ENCODE assay signal across 27 mouse cellular contexts in the genomic region with DNA sequence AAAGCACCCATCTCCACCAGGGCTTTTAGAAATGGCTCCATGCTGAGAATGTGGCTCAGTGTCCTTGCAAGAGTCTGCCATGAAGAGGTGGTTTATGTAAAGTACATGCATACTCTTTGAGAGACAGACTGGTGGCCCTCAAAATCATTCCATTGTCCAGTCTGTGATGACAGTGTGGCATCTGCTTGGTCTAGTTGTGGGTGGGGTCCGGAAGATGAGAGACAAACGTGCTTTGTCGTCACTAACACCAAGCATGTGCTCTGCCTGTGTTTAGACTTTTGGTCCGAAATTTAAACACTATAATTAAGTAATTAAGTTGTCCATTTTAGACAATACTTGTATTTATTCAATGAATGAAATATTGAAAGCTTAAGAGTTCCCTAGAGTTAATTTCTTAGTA.
"Had no signal": no experiment of that assay in that cellular context is flagged by ENCODE, and none has a peak within 500 bp of the region (broad histone marks: within the 10 kb centered on the region; RNA-seq: fewer than 3 reads in every experiment).

No protein-coding gene starts in this region.

- H3K9me3 ChIP-seq: heart, embryonic 10.5 days; heart, embryonic 12.5 days; hindbrain, embryonic 10.5 days; hindbrain, embryonic 12.5 days; intestine, embryonic 15.5 days; kidney, embryonic 15.5 days; limb, embryonic 13.5 days; limb, embryonic 15.5 days; liver, embryonic 12.5 days had no signal

- H3K9ac ChIP-seq: heart, embryonic 12.5 days; hindbrain, embryonic 12.5 days; hindbrain, embryonic 14.5 days; intestine, embryonic 15.5 days; kidney, embryonic 15.5 days; limb, embryonic 13.5 days; limb, embryonic 15.5 days; liver, embryonic 12.5 days; liver, embryonic 14.5 days had no signal

- H3K4me1 ChIP-seq: heart, embryonic 10.5 days; heart, embryonic 12.5 days; hindbrain, embryonic 10.5 days; hindbrain, embryonic 12.5 days; intestine, embryonic 15.5 days; kidney, embryonic 15.5 days; limb, embryonic 13.5 days; limb, embryonic 15.5 days; liver, embryonic 12.5 days had no signal

- DNase-seq: gastrocnemius, adult 2 months; gastrocnemius, postnatal 10 days; gastrocnemius, postnatal 25 days; heart, adult 18-20 months; heart, postnatal 10 days; heart, postnatal 4 days; kidney, adult 11 months; kidney, adult 2 months; kidney, adult 9 months; kidney, postnatal 14 days; kidney, postnatal 36 days; layer of hippocampus, adult 9-11 months; layer of hippocampus, postnatal 36 days; left cerebral cortex, postnatal 4 days had no signal

- ATAC-seq: inflammation-experienced regulatory T-cells, adult 6 months; intestine, embryonic 15.5 days; liver, embryonic 12.5 days had no signal

- H3K4me3 ChIP-seq: gastrocnemius, adult 2 months; heart, embryonic 10.5 days; heart, embryonic 12.5 days; hindbrain, embryonic 10.5 days; hindbrain, embryonic 12.5 days; intestine, embryonic 15.5 days; kidney, embryonic 15.5 days; limb, embryonic 13.5 days; limb, embryonic 15.5 days; liver, embryonic 12.5 days had no signal

- H3K27ac ChIP-seq: gastrocnemius, adult 2 months; heart, embryonic 10.5 days; hindbrain, embryonic 10.5 days; hindbrain, embryonic 12.5 days; hindbrain, embryonic 14.5 days; intestine, embryonic 15.5 days; kidney, embryonic 15.5 days; kidney, postnatal 0 days; limb, embryonic 13.5 days; limb, embryonic 15.5 days; liver, embryonic 12.5 days; liver, embryonic 14.5 days had no signal

- H3K27me3 ChIP-seq: heart, embryonic 12.5 days; hindbrain, embryonic 12.5 days; intestine, embryonic 15.5 days; kidney, embryonic 15.5 days; limb, embryonic 13.5 days; limb, embryonic 15.5 days; liver, embryonic 12.5 days had no signal

- H3K4me2 ChIP-seq: heart, embryonic 12.5 days; hindbrain, embryonic 12.5 days; hindbrain, embryonic 14.5 days; intestine, embryonic 15.5 days; kidney, embryonic 15.5 days; limb, embryonic 13.5 days; limb, embryonic 15.5 days; liver, embryonic 12.5 days had no signal
